Mouse (Mus musculus): ENCODE measurements around the gene Flt1.

GRCm38 (mm10) chr5:147635883-147636282, 89.9 kb downstream of the Flt1 start:
- TF ChIP-seq ZNF384 (IDR thresholded peaks at IDR 0.05; ENCODE audit: low read depth, low read length) (no peak), MAFK (IDR thresholded peaks at IDR 0.05; ENCODE audit: insufficient read depth, low read depth, low read length) (no peak), ZC3H11A (IDR thresholded peaks at IDR 0.05; ENCODE audit: borderline replicate concordance, low read depth, low read length) (no peak), CHD2 (IDR thresholded peaks at IDR 0.05; ENCODE audit: low read depth, low read length) (no peak), HCFC1 (IDR thresholded peaks at IDR 0.05; ENCODE audit: borderline replicate concordance, insufficient read depth, low read length) (no peak)
